Mouse (Mus musculus) small intestine, adult 2 months (tissue): ENCODE measurements around the gene Timd2.

Experiments used
- CTCF ChIP-seq: fragments of 200-500 bp; IDR thresholded peaks from 2 replicates; pipeline ENCODE4 v1.5.1; 2012; ENCODE audit warnings: low read depth, mild to moderate bottlenecking, control low read depth, inconsistent platforms, low read length, moderate library complexity, mixed read lengths; ENCODE audit not compliant: insufficient replicate concordance, insufficient read length; ENCODE audit errors: extremely low read depth
- POLR2A ChIP-seq: fragments of 200-500 bp; IDR thresholded peaks from 2 replicates; pipeline ENCODE4 v1.6.1; 2012; ENCODE audit warnings: low read depth, mild to moderate bottlenecking, control low read depth, inconsistent platforms, low read length, moderate library complexity

GRCm38 (mm10) chr11:46631635-46632034 is 75.2 kb downstream of the Timd2 start:
- TF ChIP-seq POLR2A = no peak
- TF ChIP-seq CTCF = no peak
